ENCODE assay signal across 8 mouse cellular contexts in the genomic region with DNA sequence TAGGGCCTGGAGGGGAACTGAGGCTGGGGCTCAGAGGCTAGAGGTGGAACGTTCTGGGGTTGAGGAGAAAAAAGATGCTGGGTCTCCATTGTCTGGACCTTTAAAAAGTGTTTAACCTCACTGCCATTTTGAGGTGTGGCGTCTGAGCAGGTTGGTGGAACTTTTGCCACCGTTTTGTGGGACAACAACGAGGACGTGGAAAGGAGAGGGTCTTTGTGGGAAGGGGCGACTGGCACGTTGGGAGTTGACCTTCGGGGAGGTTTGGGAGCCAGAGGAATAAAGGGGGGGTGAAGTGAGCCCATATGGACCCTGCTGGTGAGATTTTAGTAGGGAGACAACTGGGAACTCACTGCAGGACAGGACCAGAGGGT. TPM values are rescaled to one million over a fixed set of nuclear protein-coding genes. Genes with fewer than 3 reads are reported as not detected.
DNase-seq lines count a peak whose midpoint lies in the region; ATAC-seq and TF ChIP-seq lines count a peak whose summit lies in the region.

No protein-coding gene starts in this region.

- TF ChIP-seq CTCF in lung, adult 2 months (IDR thresholded peaks at IDR 0.05; ENCODE audit: insufficient read depth, low read length), result no peak
- TF ChIP-seq CTCF in intestine, postnatal 0 days (IDR thresholded peaks at IDR 0.05; ENCODE audit: low read depth), result no peak

- no peaks in the 10 kb centered on the region for H3K9me3 ChIP-seq in embryonic facial prominence, embryonic 13.5 days
- H3K9me3 ChIP-seq in intestine, postnatal 0 days (ENCODE audit: control insufficient read depth), result no peaks in the 10 kb centered on the region
- no peaks in the 10 kb centered on the region for H3K9me3 ChIP-seq in neural tube, embryonic 14.5 days (ENCODE audit: control insufficient read depth, low read length)

- H3K27ac ChIP-seq in embryonic facial prominence, embryonic 13.5 days, result peak overlapping the region; percentile 85
- H3K27ac ChIP-seq in intestine, postnatal 0 days (ENCODE audit: low read depth, low read length), result peak overlapping the region; percentile 10
- peak overlapping the region; percentile 83 for H3K27ac ChIP-seq in neural tube, embryonic 14.5 days (ENCODE audit: low read depth, low read length)

- WGBS in lung, adult 2 months, result 1% methylated on average over 8 of the region's 8 CpGs
- 0% methylated on average over 8 of the region's 8 CpGs for WGBS in embryonic facial prominence, embryonic 13.5 days
- WGBS in intestine, postnatal 0 days, result 0% methylated on average over 8 of the region's 8 CpGs
- WGBS in neural tube, embryonic 14.5 days, result under 1% methylated on average over 8 of the region's 8 CpGs

- peaks cover 80% of the 10 kb centered on the region for H3K36me3 ChIP-seq in embryonic facial prominence, embryonic 13.5 days
- H3K36me3 ChIP-seq in intestine, postnatal 0 days (ENCODE audit: control insufficient read depth, insufficient read depth), result peaks cover 59% of the 10 kb centered on the region
- H3K36me3 ChIP-seq in neural tube, embryonic 14.5 days (ENCODE audit: control insufficient read depth, insufficient read depth, low read length), result peaks cover 46% of the 10 kb centered on the region

- ATAC-seq in embryonic facial prominence, embryonic 13.5 days (ENCODE audit: insufficient number of reproducible peaks, insufficient read depth, low FRiP score, low TSS enrichment, low read depth), result no peak
- no peak for ATAC-seq in intestine, postnatal 0 days
- peak; percentile 5; the same call in 1 of the 2 replicates for ATAC-seq in neural tube, embryonic 14.5 days (ENCODE audit: low read depth)

- no peaks in the 10 kb centered on the region for H3K27me3 ChIP-seq in embryonic facial prominence, embryonic 13.5 days
- no peaks in the 10 kb centered on the region for H3K27me3 ChIP-seq in intestine, postnatal 0 days (replicated peaks; ENCODE audit: control insufficient read depth, insufficient read depth, low read length)
- H3K27me3 ChIP-seq in neural tube, embryonic 14.5 days (ENCODE audit: control insufficient read depth, insufficient read depth, low read length), result no peaks in the 10 kb centered on the region

- H3K4me1 ChIP-seq in lung, adult 2 months (ENCODE audit: control insufficient read depth, insufficient read depth, low read length), result peaks cover 8% of the 10 kb centered on the region
- H3K4me1 ChIP-seq in embryonic facial prominence, embryonic 13.5 days, result peaks cover 26% of the 10 kb centered on the region
- H3K4me1 ChIP-seq in intestine, postnatal 0 days (replicated peaks; ENCODE audit: control insufficient read depth, insufficient read depth, low read length), result 0 out of 2 replicates have a peak, but pooled peaks cover 5% of the 10 kb centered on the region
- H3K4me1 ChIP-seq in neural tube, embryonic 14.5 days (ENCODE audit: control insufficient read depth, insufficient read depth, low read length), result peaks cover 5% of the 10 kb centered on the region

- peak overlapping the region; percentile 93 for H3K9ac ChIP-seq in embryonic facial prominence, embryonic 13.5 days
- H3K9ac ChIP-seq in intestine, postnatal 0 days (ENCODE audit: low read depth, low read length), result peak overlapping the region; percentile 80
- peak overlapping the region; percentile 70 for H3K9ac ChIP-seq in neural tube, embryonic 14.5 days (replicated peaks; ENCODE audit: low read depth, low read length)

- H3K4me3 ChIP-seq in lung, adult 2 months (replicated peaks; ENCODE audit: extremely low read depth, low read depth, low read length), result peak overlapping the region; percentile 58
- H3K4me3 ChIP-seq in embryonic facial prominence, embryonic 13.5 days, result peak overlapping the region; percentile 84
- H3K4me3 ChIP-seq in intestine, postnatal 0 days (ENCODE audit: low read depth, low read length), result peak overlapping the region; percentile 73
- peak overlapping the region; percentile 64 for H3K4me3 ChIP-seq in neural tube, embryonic 14.5 days (ENCODE audit: low read depth, low read length)

- no peak for DNase-seq in lung, adult 2 months
- no peak for DNase-seq in lung, postnatal 10 days
- DNase-seq in adrenal gland, postnatal 25 days, result no peak
- no peak for DNase-seq in thymus, postnatal 14 days
- DNase-seq in gastrocnemius, adult 18-20 months (ENCODE audit: low spot score), result no peak

- no peak for TF ChIP-seq POLR2A in lung, adult 2 months (IDR thresholded peaks at IDR 0.05; ENCODE audit: borderline replicate concordance, extremely low read depth, low read depth, low read length)

- peak overlapping the region; percentile 86 for H3K4me2 ChIP-seq in embryonic facial prominence, embryonic 13.5 days
- peak overlapping the region; percentile 81 for H3K4me2 ChIP-seq in intestine, postnatal 0 days (replicated peaks; ENCODE audit: low read depth)
- peak overlapping the region; percentile 65 for H3K4me2 ChIP-seq in neural tube, embryonic 14.5 days (ENCODE audit: low read depth, low read length)

RNA-seq across cellular contexts. Expression of a gene that starts 0.5 kb away (rescaled TPM):
- 121 and 206 TPM in 2 replicates for polyA plus RNA-seq in lung, adult 2 months (2012; rRNA removed)
- polyA plus RNA-seq in embryonic facial prominence, embryonic 13.5 days (2015; fragmentation: Nextera tagmentation; extraction: Ambion mirVana), result 481 and 529 TPM in 2 replicates
- 164 and 168 TPM in 2 replicates for polyA plus RNA-seq in intestine, postnatal 0 days (2015; fragmentation: Nextera tagmentation; extraction: Ambion mirVana)
- 297 and 333 TPM in 2 replicates for polyA plus RNA-seq in neural tube, embryonic 14.5 days (2014; fragmentation: Nextera tagmentation; extraction: Ambion mirVana)
- 327 and 416 TPM in 2 replicates for total RNA-seq in adrenal gland, postnatal 25 days (2021)
- total RNA-seq in gastrocnemius, adult 18-20 months (2021), result 100 to 1,000 TPM; 452 to 469 TPM

RNA-seq across cellular contexts. Expression of a gene that starts 13.7 kb away (rescaled TPM):
- polyA plus RNA-seq in lung, adult 2 months (2012; rRNA removed), result 14.9 and 17.9 TPM in 2 replicates
- polyA plus RNA-seq in embryonic facial prominence, embryonic 13.5 days (2015; fragmentation: Nextera tagmentation; extraction: Ambion mirVana), result 33.6 and 34.5 TPM in 2 replicates
- 10.7 and 11.1 TPM in 2 replicates for polyA plus RNA-seq in intestine, postnatal 0 days (2015; fragmentation: Nextera tagmentation; extraction: Ambion mirVana)
- polyA plus RNA-seq in neural tube, embryonic 14.5 days (2014; fragmentation: Nextera tagmentation; extraction: Ambion mirVana), result 20.4 and 25.3 TPM in 2 replicates
- 23.1 and 23.6 TPM in 2 replicates for total RNA-seq in adrenal gland, postnatal 25 days (2021)
- 1 to 10 TPM; 7.6 to 8.2 TPM for total RNA-seq in gastrocnemius, adult 18-20 months (2021)

RNA-seq across cellular contexts. Expression of a gene that starts 21.7 kb away (rescaled TPM):
- 56.3 and 84.7 TPM in 2 replicates for polyA plus RNA-seq in lung, adult 2 months (2012; rRNA removed)
- polyA plus RNA-seq in embryonic facial prominence, embryonic 13.5 days (2015; fragmentation: Nextera tagmentation; extraction: Ambion mirVana), result 51.0 and 57.8 TPM in 2 replicates
- 26.2 and 30.1 TPM in 2 replicates for polyA plus RNA-seq in intestine, postnatal 0 days (2015; fragmentation: Nextera tagmentation; extraction: Ambion mirVana)
- polyA plus RNA-seq in neural tube, embryonic 14.5 days (2014; fragmentation: Nextera tagmentation; extraction: Ambion mirVana), result 2.7 and 3.7 TPM in 2 replicates
- total RNA-seq in adrenal gland, postnatal 25 days (2021), result 93.0 and 106 TPM in 2 replicates
- 100 to 1,000 TPM; 199 to 202 TPM for total RNA-seq in gastrocnemius, adult 18-20 months (2021)

RNA-seq across cellular contexts. Expression of a gene that starts 25.7 kb away (rescaled TPM):
- polyA plus RNA-seq in lung, adult 2 months (2012; rRNA removed), result 20.0 and 26.9 TPM in 2 replicates
- polyA plus RNA-seq in embryonic facial prominence, embryonic 13.5 days (2015; fragmentation: Nextera tagmentation; extraction: Ambion mirVana), result 187 and 189 TPM in 2 replicates
- polyA plus RNA-seq in intestine, postnatal 0 days (2015; fragmentation: Nextera tagmentation; extraction: Ambion mirVana), result 53.1 and 54.1 TPM in 2 replicates
- 29.1 and 33.7 TPM in 2 replicates for polyA plus RNA-seq in neural tube, embryonic 14.5 days (2014; fragmentation: Nextera tagmentation; extraction: Ambion mirVana)
- 98.6 and 104 TPM in 2 replicates for total RNA-seq in adrenal gland, postnatal 25 days (2021)
- total RNA-seq in gastrocnemius, adult 18-20 months (2021), result 10 to 100 TPM; 21.6 to 24.2 TPM

RNA-seq across cellular contexts. Expression of a gene that starts 38.0 kb away (rescaled TPM):
- polyA plus RNA-seq in lung, adult 2 months (2012; rRNA removed), result 50.5 and 65.5 TPM in 2 replicates
- 32.3 and 32.8 TPM in 2 replicates for polyA plus RNA-seq in embryonic facial prominence, embryonic 13.5 days (2015; fragmentation: Nextera tagmentation; extraction: Ambion mirVana)
- polyA plus RNA-seq in intestine, postnatal 0 days (2015; fragmentation: Nextera tagmentation; extraction: Ambion mirVana), result 12.0 and 13.6 TPM in 2 replicates
- polyA plus RNA-seq in neural tube, embryonic 14.5 days (2014; fragmentation: Nextera tagmentation; extraction: Ambion mirVana), result 6.2 and 8.7 TPM in 2 replicates
- total RNA-seq in adrenal gland, postnatal 25 days (2021), result 57.2 and 67.5 TPM in 2 replicates
- total RNA-seq in gastrocnemius, adult 18-20 months (2021), result 1 to 10 TPM; 3.1 to 4.5 TPM

Comparison
In these comparisons a context has a peak if more than half of its experiments do, and no peak if none do; other contexts are left out.
1. H3K27ac ChIP-seq: peak in every context shown above with its lines; median percentile 85 in embryonic facial prominence, embryonic 13.5 days; 83 in neural tube, embryonic 14.5 days; 10 in intestine, postnatal 0 days.